Mouse (Mus musculus): ENCODE measurements around the gene Taf3.

The Taf3 gene

GRCm38 (mm10) chr2:9876621-9877325 is 171.6 kb downstream of the Taf3 start:
- DNase-seq (ENCODE audit: low spot score in 2 of 2), result no peak

DNA sequence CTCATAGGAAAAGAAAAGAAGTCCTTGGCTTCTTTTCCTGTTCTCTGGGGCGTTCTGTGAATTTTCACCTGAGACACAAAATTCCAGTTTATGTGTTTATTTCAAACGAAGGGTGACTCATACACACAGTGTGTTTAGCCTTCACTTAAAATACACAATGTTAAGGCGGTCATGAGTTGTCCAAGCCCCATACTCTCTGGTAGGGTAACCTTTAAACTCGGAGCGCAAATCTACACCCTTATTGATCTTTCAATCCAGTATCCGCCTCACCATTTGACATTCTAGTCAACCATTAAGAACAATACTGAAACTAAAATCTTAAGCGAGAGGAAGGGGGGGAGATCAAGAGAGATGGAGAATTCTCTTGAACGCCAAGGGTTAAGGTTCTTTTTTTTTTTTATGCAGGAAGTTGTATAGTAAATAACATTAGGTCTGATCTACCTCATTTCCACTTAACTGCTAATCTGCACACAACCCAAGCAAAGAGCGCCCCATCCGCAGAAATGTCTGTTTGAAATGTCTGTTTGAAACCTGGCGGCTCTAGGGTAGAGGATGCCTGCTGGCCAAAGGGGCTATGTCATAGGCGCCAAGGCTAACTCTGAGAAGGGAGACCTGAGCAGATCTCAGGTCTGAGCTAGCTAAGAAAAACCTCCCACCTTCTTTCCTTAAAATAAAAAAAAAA is 172.6 kb downstream of the Taf3 start:
- DNase-seq (ENCODE audit: low spot score in 2 of 2), result no peak

- no peak for DNase-seq (ENCODE audit: low spot score in 2 of 2)
Observed at GRCm38 (mm10) chr2:9875220-9875619, 173.2 kb downstream of the Taf3 start.

DNA sequence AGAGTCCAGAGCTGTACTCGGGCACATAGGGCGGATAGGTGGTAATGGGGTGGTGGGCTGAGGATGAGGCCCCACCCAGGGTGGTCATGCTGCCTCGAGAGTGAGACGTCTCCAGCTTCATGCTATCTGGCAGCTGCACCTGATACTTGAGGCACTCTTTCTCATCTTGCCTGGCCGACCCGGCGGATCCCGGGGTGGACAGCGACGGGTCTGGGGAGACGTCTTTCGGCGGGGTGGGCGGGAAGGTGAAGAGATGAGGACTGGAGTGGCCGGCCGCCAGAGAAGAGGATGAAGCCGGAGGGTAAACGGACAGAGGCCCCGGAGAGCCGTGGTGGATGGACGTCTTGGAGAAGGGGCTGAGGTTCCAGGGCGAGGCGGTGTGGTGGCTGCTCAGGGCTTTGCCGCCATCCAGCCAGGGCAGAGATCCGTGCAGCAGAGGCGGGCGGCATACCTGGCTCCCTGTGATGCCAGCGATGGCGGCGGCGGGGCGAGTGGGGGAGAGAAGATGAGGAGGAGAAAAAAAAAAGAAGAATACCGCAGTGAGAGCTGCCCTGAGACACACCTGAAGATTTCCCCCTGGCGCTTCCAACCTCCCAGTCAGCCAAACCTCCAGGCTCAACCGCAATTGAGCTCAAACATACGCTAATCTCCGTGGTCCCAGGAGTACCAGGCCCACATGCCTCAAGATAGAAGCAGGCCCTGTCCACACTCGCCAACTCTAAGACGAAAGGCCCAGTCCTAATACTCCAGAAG is 173.8 kb downstream of the Taf3 start:
- DNase-seq (ENCODE audit: low spot score in 2 of 2), result no peak

- no peak for DNase-seq (ENCODE audit: low spot score in 2 of 2)
Observed at GRCm38 (mm10) chr2:9873757-9874156, 174.6 kb downstream of the Taf3 start.

DNA sequence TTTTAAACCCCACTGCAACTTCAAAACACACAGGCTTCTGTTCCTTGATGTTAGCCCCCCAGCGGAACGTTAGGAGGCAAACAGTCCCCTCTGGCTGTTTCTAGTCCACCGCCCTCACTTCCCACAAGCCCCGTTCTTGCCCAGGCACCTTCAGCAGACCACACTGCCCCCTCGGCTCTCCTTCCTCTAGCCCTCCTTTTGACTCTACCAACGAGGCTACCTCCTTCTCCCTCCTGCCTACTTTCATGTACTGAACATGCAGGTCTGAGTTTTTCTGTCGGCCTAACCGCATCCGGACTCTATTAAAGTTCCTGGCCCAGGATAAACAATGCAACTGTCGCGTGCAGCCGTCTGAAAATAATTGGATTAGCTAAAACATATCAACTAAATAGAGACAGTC is 175.7 kb downstream of the Taf3 start:
- DNase-seq (ENCODE audit: low spot score in 2 of 2), result no peak

DNA sequence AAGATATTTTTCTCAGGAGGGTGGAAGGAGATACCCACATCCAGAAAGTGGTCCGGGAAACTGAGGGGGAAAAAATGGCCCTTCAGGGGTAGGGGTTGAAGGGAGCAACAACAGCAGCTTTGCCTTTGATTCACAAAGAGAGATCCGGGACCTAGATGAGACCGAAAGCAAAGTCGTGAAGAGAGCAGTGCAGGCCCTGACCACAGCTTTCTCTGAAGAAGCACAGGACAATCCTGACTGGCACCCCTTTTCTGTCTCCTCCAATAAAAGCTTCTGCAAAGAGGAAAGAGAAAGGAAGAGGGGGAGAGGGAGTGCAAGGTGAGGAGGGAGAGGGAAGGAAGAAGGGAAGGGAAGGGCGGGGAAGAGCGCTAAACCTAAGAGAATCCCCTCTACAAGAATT is 176.6 kb downstream of the Taf3 start:
- no peak for DNase-seq (ENCODE audit: low spot score in 2 of 2)

DNA sequence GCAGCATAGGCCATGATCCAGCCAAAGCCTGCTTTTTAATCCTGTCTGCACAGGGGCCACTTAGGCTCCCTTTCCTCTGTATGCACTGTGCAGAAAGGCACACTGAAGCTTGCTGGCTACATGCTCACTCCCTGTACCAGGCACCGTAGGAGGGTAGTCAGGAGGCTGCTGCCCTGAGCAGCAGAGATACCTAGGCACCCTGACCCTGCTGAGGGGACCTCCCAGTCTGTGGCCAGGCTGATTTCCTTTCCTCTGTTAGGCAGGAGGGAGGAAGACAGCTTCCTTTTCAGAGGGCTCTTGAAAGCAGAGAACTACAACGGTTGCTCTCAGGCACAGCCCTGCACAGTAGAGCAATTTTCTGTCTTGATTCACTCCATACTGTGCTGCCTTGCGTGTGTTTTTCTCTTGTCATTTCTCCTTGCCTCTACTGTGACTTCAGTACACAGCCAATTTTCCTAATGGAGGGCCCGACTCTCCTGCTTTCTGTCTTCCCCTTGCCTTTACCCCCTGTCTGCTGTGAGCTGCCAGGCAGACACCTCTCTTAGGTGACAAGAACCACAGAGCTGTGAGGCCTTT is 177.2 kb downstream of the Taf3 start:
- no peak for DNase-seq (ENCODE audit: low spot score in 2 of 2)

DNA sequence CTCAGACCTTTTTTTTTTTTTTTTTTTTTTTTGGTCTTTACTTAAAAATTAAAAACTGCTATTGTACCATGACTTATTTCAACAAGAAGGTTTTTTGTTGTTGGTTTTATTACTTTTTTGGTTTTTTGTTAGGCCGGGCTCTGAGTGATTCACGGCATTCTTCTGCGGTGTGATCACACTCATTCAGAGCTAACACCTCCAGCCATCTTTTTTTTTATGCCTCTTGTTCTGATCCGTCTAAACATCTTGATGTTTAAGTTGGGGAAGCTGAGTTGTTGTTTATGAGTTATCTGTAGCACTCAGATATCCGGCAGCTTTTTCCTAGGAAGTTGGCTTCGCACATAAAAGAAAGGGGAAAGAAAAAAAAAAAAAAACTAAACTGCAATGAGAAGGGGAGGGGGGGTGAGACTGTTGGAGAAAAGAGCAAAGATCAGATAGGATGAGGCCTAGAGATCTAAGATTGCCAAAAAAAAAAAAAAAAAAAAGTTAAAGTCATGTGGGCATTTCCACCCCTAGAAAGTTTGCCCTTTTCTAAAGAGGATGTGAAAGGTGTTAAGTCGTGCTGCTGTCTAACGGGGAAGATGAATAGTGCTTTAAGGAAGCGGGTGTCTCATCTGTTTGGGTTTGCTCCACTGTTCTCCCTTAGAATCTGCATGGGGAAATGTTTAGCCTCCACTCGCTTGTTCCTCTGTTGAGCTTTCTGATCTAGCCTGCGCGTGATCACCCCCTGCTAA is 181.1 kb downstream of the Taf3 start:
- no peak for DNase-seq (ENCODE audit: low spot score in 2 of 2)
